Mouse (Mus musculus) C3H10T1/2 (cell line): ENCODE measurements around the gene Olfr350. TPM values are rescaled to one million over a fixed set of nuclear protein-coding genes. Genes with fewer than 3 reads are reported as not detected.

Experiments used
- polyA plus RNA-seq, 2 experiments: library from polyadenylated mRNA; unstranded; fragments of >200 nt; fragmentation: generic; extraction: Trizol; gene quantifications; one replicate each; pipeline ENCODE4 v1.2.1; 2012; ENCODE audit warnings: missing spikeins in 2 of 2

Gene Olfr350
- polyA plus RNA-seq: not detected

GRCm38 (mm10) chr2:36846010-36846409 is at the start of gene Olfr350:
Olfr350 (plus strand) TSS chr2:36846310.

DNA sequence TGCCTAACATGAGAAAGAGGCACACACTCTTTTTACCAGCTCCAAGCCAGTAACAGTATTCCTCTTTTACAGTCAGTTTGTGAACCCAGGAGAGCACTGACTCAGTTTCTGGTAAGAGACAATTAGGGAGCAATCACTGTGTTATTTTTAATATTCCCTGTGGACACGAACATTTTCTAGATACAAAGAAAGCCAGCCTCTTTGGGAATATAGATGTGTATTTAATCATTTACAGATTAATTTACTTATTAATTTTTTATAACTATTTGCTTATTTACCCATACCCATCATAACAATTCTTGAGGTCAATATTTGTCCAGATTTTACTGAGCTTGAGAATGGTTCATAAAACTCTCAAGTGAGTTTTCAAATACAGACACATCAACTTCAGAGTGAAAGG is 29.2 kb upstream of the Olfr350 start, which contains the start of gene Olfr3:
Olfr3 (minus strand) TSS at position 101 of the 400 bp plus-strand sequence.

GRCm38 (mm10) chr2:36862560-36862959 is 16.4 kb downstream of the Olfr350 start, which contains the start of gene Olfr351:
Olfr351 (minus strand) TSS chr2:36862660.

GRCm38 (mm10) chr2:36868160-36868559 is 22.1 kb downstream of the Olfr350 start, which contains the start of gene Olfr352:
Olfr352 (plus strand) TSS chr2:36868460.

DNA sequence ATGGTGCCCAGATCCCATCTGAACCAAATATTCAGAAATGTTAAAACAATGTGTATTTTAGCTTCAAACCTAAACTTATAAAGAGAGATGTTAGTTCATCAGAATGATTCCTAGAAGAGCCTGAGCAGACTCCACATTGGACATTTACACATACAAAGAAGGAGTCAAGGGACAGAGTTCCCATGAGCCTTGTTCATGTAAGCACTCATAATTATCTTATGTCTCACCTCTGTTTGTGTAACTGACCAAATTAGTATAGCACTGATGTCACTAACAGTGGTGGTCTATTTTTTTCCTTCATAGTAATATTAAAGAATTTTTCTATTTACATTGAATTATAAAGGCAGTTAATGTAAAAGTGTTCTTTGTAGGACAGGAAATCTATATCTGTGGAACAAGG is 46.7 kb downstream of the Olfr350 start, which contains the start of gene Olfr353:
Olfr353 (minus strand) TSS at position 101 of the 400 bp plus-strand sequence.

Other genes starting within 250 kb of the Olfr350 start
- not detected for gene Olfr345, start 206.3 kb upstream of the Olfr350 start, polyA plus RNA-seq
- not detected for gene Olfr346, start 160.5 kb upstream of the Olfr350 start, polyA plus RNA-seq
- gene Olfr347, start 114.4 kb upstream of the Olfr350 start, polyA plus RNA-seq: not detected
- not detected for gene Olfr348, start 62.0 kb upstream of the Olfr350 start, polyA plus RNA-seq
- not detected for gene Olfr50, start 55.8 kb upstream of the Olfr350 start, polyA plus RNA-seq
- not detected for gene Olfr3, start 29.3 kb upstream of the Olfr350 start, polyA plus RNA-seq
- gene Olfr351, start 16.4 kb downstream of the Olfr350 start, polyA plus RNA-seq: not detected
- not detected for gene Olfr352, start 22.1 kb downstream of the Olfr350 start, polyA plus RNA-seq
- gene Olfr353, start 46.6 kb downstream of the Olfr350 start, polyA plus RNA-seq: not detected
- gene Olfr354, start 59.4 kb downstream of the Olfr350 start, polyA plus RNA-seq: not detected
- gene Olfr355, start 82.6 kb downstream of the Olfr350 start, polyA plus RNA-seq: not detected
- not detected for gene Olfr356, start 90.8 kb downstream of the Olfr350 start, polyA plus RNA-seq
- gene Olfr357, start 147.5 kb downstream of the Olfr350 start, polyA plus RNA-seq: not detected
- not detected for gene Olfr358, start 163.0 kb downstream of the Olfr350 start, polyA plus RNA-seq
- gene Olfr360, start 219.4 kb downstream of the Olfr350 start, polyA plus RNA-seq: not detected
- gene Olfr361, start 243.0 kb downstream of the Olfr350 start, polyA plus RNA-seq: not detected